Mouse (Mus musculus) splenic B cell, adult 2 months (primary cell): ENCODE data around the gene Tent5c.
"Not testable (repeated sequence)": the region's sequence is repeated elsewhere in the genome, so short reads cannot be mapped to it uniquely, and the experiment has no call there.

Source experiments
- DNase-seq: peaks from one replicate; pipeline ENCODE4 v3.0.0-alpha.2; 2011; ENCODE audit warnings: low read depth, low spot score
- H3K27me3 ChIP-seq: 2 replicates; pipeline ENCODE4 v1.6.1; 2012; ENCODE audit warnings: mild to moderate bottlenecking, low read length, moderate library complexity, mixed read lengths; ENCODE audit not compliant: control insufficient read depth, poor library complexity, insufficient read depth, severe bottlenecking
- H3K36me3 ChIP-seq: 2 replicates; pipeline ENCODE4 v1.6.1; 2012; ENCODE audit warnings: mild to moderate bottlenecking, low read length, moderate library complexity, mixed read lengths; ENCODE audit not compliant: control insufficient read depth, poor library complexity, insufficient read depth, severe bottlenecking

The Tent5c gene

GRCm38 (mm10) chr3:100436756-100437155, 52.4 kb downstream of the Tent5c start:
- H3K27me3 ChIP-seq: no peaks in the 10 kb centered on the region
- no peaks in the 10 kb centered on the region for H3K36me3 ChIP-seq
- peak; percentile 90 for DNase-seq

GRCm38 (mm10) chr3:100431705-100432104, 57.4 kb downstream of the Tent5c start:
- H3K36me3 ChIP-seq: no peaks in the 10 kb centered on the region
- H3K27me3 ChIP-seq: no peaks in the 10 kb centered on the region
- DNase-seq: no peak

GRCm38 (mm10) chr3:100430731-100431130, 58.4 kb downstream of the Tent5c start:
- DNase-seq: no peak
- no peaks in the 10 kb centered on the region for H3K27me3 ChIP-seq
- H3K36me3 ChIP-seq: no peaks in the 10 kb centered on the region

- Histone ChIP-seq H3K27me3 (no peaks in the 10 kb centered on the region), H3K36me3 (no peaks in the 10 kb centered on the region)
- DNase-seq: no peak
These were observed 59.0 kb downstream of the Tent5c start for GRCm38 (mm10) chr3:100430101-100430500.

- no peaks in the 10 kb centered on the region for H3K27me3 ChIP-seq
- no peak for DNase-seq
- no peaks in the 10 kb centered on the region for H3K36me3 ChIP-seq
These were observed 59.5 kb downstream of the Tent5c start for GRCm38 (mm10) chr3:100429667-100430066.

GRCm38 (mm10) chr3:100427548-100427947, 61.6 kb downstream of the Tent5c start:
- DNase-seq: no peak
- Histone ChIP-seq H3K27me3 (no peaks in the 10 kb centered on the region), H3K36me3 (no peaks in the 10 kb centered on the region)

GRCm38 (mm10) chr3:100422392-100423167, 66.5 kb downstream of the Tent5c start:
- Histone ChIP-seq H3K27me3 (no peaks in the 10 kb centered on the region), H3K36me3 (no peaks in the 10 kb centered on the region)
- DNase-seq: peak; percentile 77

GRCm38 (mm10) chr3:100421354-100421753, 67.8 kb downstream of the Tent5c start:
- no peaks in the 10 kb centered on the region for H3K36me3 ChIP-seq
- no peak for DNase-seq
- no peaks in the 10 kb centered on the region for H3K27me3 ChIP-seq

GRCm38 (mm10) chr3:100420691-100421056, 68.5 kb downstream of the Tent5c start:
- no peaks in the 10 kb centered on the region for H3K27me3 ChIP-seq
- no peaks in the 10 kb centered on the region for H3K36me3 ChIP-seq
- no peak for DNase-seq

GRCm38 (mm10) chr3:100419962-100420690, 69.0 kb downstream of the Tent5c start:
- no peak for DNase-seq
- H3K27me3 ChIP-seq: no peaks in the 10 kb centered on the region
- H3K36me3 ChIP-seq: no peaks in the 10 kb centered on the region

GRCm38 (mm10) chr3:100418387-100418786, 70.7 kb downstream of the Tent5c start:
- H3K27me3 ChIP-seq: no peaks in the 10 kb centered on the region
- H3K36me3 ChIP-seq: no peaks in the 10 kb centered on the region
- DNase-seq: no peak

- Histone ChIP-seq H3K27me3 (no peaks in the 10 kb centered on the region), H3K36me3 (no peaks in the 10 kb centered on the region)
- no peak for DNase-seq
These were observed 71.3 kb downstream of the Tent5c start for GRCm38 (mm10) chr3:100417772-100418311.

- no peak for DNase-seq
- Histone ChIP-seq H3K36me3 (no peaks in the 10 kb centered on the region), H3K27me3 (no peaks in the 10 kb centered on the region)
These were observed 73.5 kb downstream of the Tent5c start for GRCm38 (mm10) chr3:100415671-100416070.

GRCm38 (mm10) chr3:100413586-100413985, 75.5 kb downstream of the Tent5c start:
- H3K27me3 ChIP-seq, H3K36me3 ChIP-seq, DNase-seq: not testable (repeated sequence)

GRCm38 (mm10) chr3:100411945-100412344, 77.2 kb downstream of the Tent5c start:
- no peaks in the 10 kb centered on the region for H3K27me3 ChIP-seq
- no peak for DNase-seq
- no peaks in the 10 kb centered on the region for H3K36me3 ChIP-seq
